Mouse (Mus musculus): ENCODE data around the gene Ptbp3. TPM values are rescaled to one million over a fixed set of nuclear protein-coding genes. Genes with fewer than 3 reads are reported as not detected.

The Ptbp3 gene
- total and polyA plus RNA-seq, 3 experiments: 78.8 to 315 (median 121) TPM

DNA sequence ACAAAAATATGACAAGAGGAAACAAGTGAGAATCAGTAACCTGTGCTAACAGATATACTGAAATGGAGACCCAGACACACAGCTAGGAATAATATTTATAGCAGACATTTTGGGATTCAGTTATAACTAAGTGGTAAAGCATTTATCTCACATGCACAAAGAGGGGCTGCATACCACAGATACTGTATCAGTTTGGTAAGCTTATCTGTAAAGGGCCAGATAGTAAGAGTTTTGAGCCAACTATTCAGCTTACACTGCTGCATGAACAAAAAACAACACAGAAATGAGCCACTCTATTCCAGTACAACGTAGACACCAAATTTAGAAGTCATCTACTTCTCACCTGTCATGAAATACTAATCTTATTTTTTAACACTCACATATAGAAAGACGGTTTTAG lies 15.9 kb downstream of the Ptbp3 start (continued):
- TF ChIP-seq ZMIZ1 (IDR thresholded peaks at IDR 0.05; ENCODE audit: low read depth, low read length) (0 out of 2 replicates have a peak, but pooled peaks have one; percentile 68), GATA1 (IDR thresholded peaks at IDR 0.05; ENCODE audit: low read depth, low read length) (peak; percentile 100)

DNA sequence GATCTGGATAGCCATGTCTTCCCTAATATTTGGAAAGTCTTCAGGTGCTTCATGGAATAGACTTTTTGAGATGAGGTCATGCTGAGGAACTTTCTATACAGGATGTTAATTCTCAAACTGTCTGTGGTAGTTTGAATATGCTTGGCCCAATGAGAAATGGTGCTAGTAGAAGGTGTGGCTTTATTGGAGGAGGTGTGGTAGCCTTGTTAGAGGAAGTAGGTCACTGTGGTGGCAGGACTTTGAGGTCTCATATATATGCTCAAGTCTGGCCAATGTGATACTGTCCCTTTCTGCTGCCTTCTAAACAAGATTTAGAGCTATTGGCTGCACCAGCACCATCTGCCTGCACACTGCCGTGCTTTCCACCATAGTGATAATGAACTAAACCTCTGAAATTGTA lies 18.0 kb downstream of the Ptbp3 start:
- Histone ChIP-seq H3K4me1 (ENCODE audit: control insufficient read depth in 1 of 2, insufficient read depth in 2 of 2, low read length in 2 of 2) (peaks cover 28 to 57% of the 10 kb centered on the region in 2 experiments), H3K27ac (ENCODE audit: control insufficient read depth, low read depth, low read length) (0 out of 2 replicates have a peak overlapping the region, but pooled peaks have one; percentile 14), H3K9ac (ENCODE audit: control insufficient read depth, low read depth, low read length, poor library complexity, severe bottlenecking) (no peak overlapping the region), H3K9me3 (replicated peaks; ENCODE audit: insufficient read depth, low read length) (no peaks in the 10 kb centered on the region), H3K27me3 (ENCODE audit: control insufficient read depth in 1 of 2, insufficient read depth in 2 of 2, low read length in 2 of 2) (no peaks in the 10 kb centered on the region), H3K79me2 (ENCODE audit: control insufficient read depth, insufficient read depth, low read length, poor library complexity) (peaks cover 46% of the 10 kb centered on the region), H3K36me3 (ENCODE audit: control insufficient read depth in 1 of 2, insufficient read depth in 2 of 2, low read length in 2 of 2) (peaks cover 0 to 70% of the 10 kb centered on the region in 2 experiments; a peak in 3 of 4 replicates), H3K4me3 (ENCODE audit: control insufficient read depth in 1 of 2, insufficient read depth in 1 of 2, low read depth in 2 of 2, low read length in 2 of 2) (no peak overlapping the region)
- no peak for TF ChIP-seq MXI1 (IDR thresholded peaks at IDR 0.05; ENCODE audit: low read depth, low read length)
- no peak for TF ChIP-seq ZMIZ1 (IDR thresholded peaks at IDR 0.05; ENCODE audit: low read depth, low read length)
- TF ChIP-seq ZC3H11A (IDR thresholded peaks at IDR 0.05; ENCODE audit: low read depth, low read length): no peak
- no peak for TF ChIP-seq UBTF (IDR thresholded peaks at IDR 0.05; ENCODE audit: borderline replicate concordance, insufficient read depth, low read depth, low read length)
- TF ChIP-seq MAX (IDR thresholded peaks at IDR 0.05; ENCODE audit: low read length): no peak
- TF ChIP-seq EP300 (IDR thresholded peaks at IDR 0.05; ENCODE audit: low read depth in 1 of 2, low read length in 2 of 2): no peak
- TF ChIP-seq ZKSCAN1 (IDR thresholded peaks at IDR 0.05; ENCODE audit: low read depth, low read length): no peak
- no peak for TF ChIP-seq ELF1 (IDR thresholded peaks at IDR 0.05; ENCODE audit: low read depth, low read length)
- DNase-seq (ENCODE audit: low read depth, low spot score): peak; percentile 50

DNA sequence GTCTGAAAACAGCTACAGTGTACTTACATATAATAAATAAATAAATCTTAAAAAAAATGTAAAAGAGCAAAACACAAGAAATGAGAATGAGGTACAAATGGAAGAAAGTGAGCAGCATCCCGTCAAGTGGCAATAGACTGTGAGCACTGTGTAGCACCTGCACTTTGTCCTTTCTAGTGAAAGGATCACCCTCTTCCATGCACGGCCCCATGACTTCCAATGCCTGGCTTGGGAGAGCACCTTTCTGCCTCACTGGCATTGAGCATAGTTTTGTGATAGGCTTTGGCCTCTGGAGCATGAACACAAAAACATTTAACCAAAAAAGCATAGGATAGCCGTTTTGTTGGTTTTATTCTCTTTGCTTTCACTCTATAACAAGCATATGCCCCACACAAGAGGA lies 21.7 kb downstream of the Ptbp3 start:
- H3K4me3 ChIP-seq (ENCODE audit: control insufficient read depth in 1 of 2, insufficient read depth in 1 of 2, low read depth in 2 of 2, low read length in 2 of 2): no peak overlapping the region
- DNase-seq (ENCODE audit: low read depth, low spot score): no peak
- no peak overlapping the region for H3K9ac ChIP-seq (ENCODE audit: control insufficient read depth, low read depth, low read length, poor library complexity, severe bottlenecking)
- no peaks in the 10 kb centered on the region for H3K9me3 ChIP-seq (replicated peaks; ENCODE audit: insufficient read depth, low read length)
- H3K27ac ChIP-seq (ENCODE audit: control insufficient read depth, low read depth, low read length): no peak overlapping the region
- TF ChIP-seq ZC3H11A (IDR thresholded peaks at IDR 0.05; ENCODE audit: low read depth, low read length): no peak
- no peak for TF ChIP-seq TBP (IDR thresholded peaks at IDR 0.05; ENCODE audit: low read depth, low read length)
- peaks cover 42% of the 10 kb centered on the region for H3K79me2 ChIP-seq (ENCODE audit: control insufficient read depth, insufficient read depth, low read length, poor library complexity)
- H3K4me1 ChIP-seq (ENCODE audit: control insufficient read depth in 1 of 2, insufficient read depth in 2 of 2, low read length in 2 of 2): peaks cover 20 to 42% of the 10 kb centered on the region in 2 experiments
- H3K27me3 ChIP-seq (ENCODE audit: control insufficient read depth in 1 of 2, insufficient read depth in 2 of 2, low read length in 2 of 2): no peaks in the 10 kb centered on the region
- peaks cover 8 to 51% of the 10 kb centered on the region in 2 experiments for H3K36me3 ChIP-seq (ENCODE audit: control insufficient read depth in 1 of 2, insufficient read depth in 2 of 2, low read length in 2 of 2)

DNA sequence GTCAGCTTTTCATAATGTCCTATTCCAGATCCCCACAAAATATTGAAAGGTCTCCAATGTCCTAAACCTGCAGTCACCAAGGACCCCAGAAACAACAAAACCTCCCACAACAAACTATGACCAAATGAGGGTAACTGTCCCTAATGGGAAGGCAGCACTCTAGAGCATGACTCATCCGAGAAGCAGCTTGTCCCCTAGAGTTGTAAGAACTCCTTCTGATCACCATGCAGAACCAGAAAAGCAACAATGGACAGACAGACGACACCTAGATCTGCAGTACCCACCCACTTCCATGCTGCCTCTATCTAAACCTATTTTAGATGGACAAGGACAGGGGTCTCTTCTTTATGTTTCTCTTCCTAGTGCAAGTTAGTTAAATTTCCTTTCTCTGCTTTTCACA lies 22.4 kb downstream of the Ptbp3 start:
- Histone ChIP-seq H3K36me3 (ENCODE audit: control insufficient read depth in 1 of 2, insufficient read depth in 2 of 2, low read length in 2 of 2) (peaks cover 14 to 48% of the 10 kb centered on the region in 2 experiments), H3K4me1 (ENCODE audit: control insufficient read depth in 1 of 2, insufficient read depth in 2 of 2, low read length in 2 of 2) (peaks cover 19 to 36% of the 10 kb centered on the region in 2 experiments), H3K9me3 (replicated peaks; ENCODE audit: insufficient read depth, low read length) (no peaks in the 10 kb centered on the region), H3K27ac (ENCODE audit: control insufficient read depth, low read depth, low read length) (no peak overlapping the region), H3K4me3 (ENCODE audit: control insufficient read depth in 1 of 2, insufficient read depth in 1 of 2, low read depth in 2 of 2, low read length in 2 of 2) (no peak overlapping the region), H3K9ac (ENCODE audit: control insufficient read depth, low read depth, low read length, poor library complexity, severe bottlenecking) (no peak overlapping the region), H3K27me3 (ENCODE audit: control insufficient read depth in 1 of 2, insufficient read depth in 2 of 2, low read length in 2 of 2) (no peaks in the 10 kb centered on the region), H3K79me2 (ENCODE audit: control insufficient read depth, insufficient read depth, low read length, poor library complexity) (peaks cover 38% of the 10 kb centered on the region)
- TF ChIP-seq NRF1 (IDR thresholded peaks at IDR 0.05; ENCODE audit: insufficient read depth, low read depth, low read length, poor library complexity, severe bottlenecking) (no peak), JUND (IDR thresholded peaks at IDR 0.05; ENCODE audit: low read depth, low read length) (no peak), USF1 (IDR thresholded peaks at IDR 0.05; ENCODE audit: low read depth, low read length) (no peak), MYC (IDR thresholded peaks at IDR 0.05; ENCODE audit: low read depth, low read length) (no peak), RCOR1 (IDR thresholded peaks at IDR 0.05; ENCODE audit: low read depth, low read length) (no peak), CHD1 (IDR thresholded peaks at IDR 0.05; ENCODE audit: low read depth, low read length) (no peak), MAFK (IDR thresholded peaks at IDR 0.05; ENCODE audit: borderline replicate concordance, low read depth, low read length) (no peak), TBP (IDR thresholded peaks at IDR 0.05; ENCODE audit: low read depth, low read length) (no peak), E2F4 (IDR thresholded peaks at IDR 0.05; ENCODE audit: borderline replicate concordance, low read depth, low read length) (no peak), CHD2 (IDR thresholded peaks at IDR 0.05; ENCODE audit: low read length) (no peak), UBTF (IDR thresholded peaks at IDR 0.05; ENCODE audit: borderline replicate concordance, insufficient read depth, low read depth, low read length) (no peak), MAZ (IDR thresholded peaks at IDR 0.05; ENCODE audit: low read depth, low read length) (no peak)
- DNase-seq (ENCODE audit: low read depth, low spot score): no peak
